Mouse (Mus musculus): Measurements from ENCODE around the gene Setd3. TPM values are rescaled to one million over a fixed set of nuclear protein-coding genes. Genes with fewer than 3 reads are reported as not detected.

Gene Setd3
- polyA plus RNA-seq, 1 experiment from 2014 or later: 49.1 TPM

DNA sequence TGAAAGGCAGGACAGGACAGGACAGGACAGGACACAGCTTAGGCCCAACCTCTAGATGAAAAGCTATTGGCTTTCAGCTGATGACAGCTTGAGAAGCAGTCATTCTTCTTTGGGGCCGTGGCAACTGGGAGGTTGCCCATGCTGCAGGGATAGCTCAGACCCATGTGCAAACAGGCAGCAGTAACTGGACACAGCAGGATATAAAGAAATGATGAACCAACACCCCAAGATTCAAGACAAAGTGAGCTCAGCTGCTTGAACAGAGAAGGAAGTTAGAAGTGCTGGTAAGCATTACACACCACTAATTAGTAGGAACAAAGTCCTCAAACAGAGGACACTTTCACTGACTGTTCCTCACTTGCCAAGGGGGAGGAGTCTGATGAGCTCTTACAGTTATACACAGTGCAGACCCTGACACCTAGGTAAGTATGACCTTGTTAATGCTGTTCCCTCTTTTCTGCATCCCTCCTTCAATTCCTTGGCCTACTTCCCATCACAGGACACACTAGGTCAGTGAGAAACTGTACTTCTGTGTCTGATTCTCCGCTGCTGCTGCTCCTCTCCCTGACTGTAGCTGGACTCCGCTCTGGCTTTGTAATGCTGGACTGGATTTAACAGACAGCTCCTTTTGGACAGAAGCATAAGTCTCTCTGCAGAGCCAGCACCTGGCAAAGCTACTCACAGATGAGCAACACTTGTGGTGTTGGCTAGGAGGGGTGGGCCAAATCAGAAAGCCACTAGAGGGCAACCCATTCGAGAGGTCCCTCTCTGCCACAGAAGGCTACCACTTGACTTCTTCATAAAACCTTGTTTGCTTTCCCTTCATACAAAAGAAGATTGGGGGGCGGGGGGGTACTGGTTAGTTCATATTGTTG is 35.3 kb downstream of the Setd3 start:
- Histone ChIP-seq H3K27ac (ENCODE audit: low read depth, low read length) (no peak overlapping the region), H3K4me2 (replicated peaks; ENCODE audit: low read depth) (no peak overlapping the region), H3K9ac (ENCODE audit: low read depth, low read length) (no peak overlapping the region), H3K4me3 (ENCODE audit: low read depth, low read length) (no peak overlapping the region), H3K36me3 (ENCODE audit: control insufficient read depth, insufficient read depth) (peaks cover 38% of the 10 kb centered on the region), H3K9me3 (ENCODE audit: control insufficient read depth) (no peaks in the 10 kb centered on the region), H3K27me3 (replicated peaks; ENCODE audit: control insufficient read depth, insufficient read depth, low read length) (no peaks in the 10 kb centered on the region), H3K4me1 (replicated peaks; ENCODE audit: control insufficient read depth, insufficient read depth, low read length) (no peaks in the 10 kb centered on the region)
- peak; percentile 83 for ATAC-seq
- no peak for TF ChIP-seq CTCF (IDR thresholded peaks at IDR 0.05; ENCODE audit: low read depth)
- WGBS: 82% methylated on average over 5 of the region's 5 CpGs

DNA sequence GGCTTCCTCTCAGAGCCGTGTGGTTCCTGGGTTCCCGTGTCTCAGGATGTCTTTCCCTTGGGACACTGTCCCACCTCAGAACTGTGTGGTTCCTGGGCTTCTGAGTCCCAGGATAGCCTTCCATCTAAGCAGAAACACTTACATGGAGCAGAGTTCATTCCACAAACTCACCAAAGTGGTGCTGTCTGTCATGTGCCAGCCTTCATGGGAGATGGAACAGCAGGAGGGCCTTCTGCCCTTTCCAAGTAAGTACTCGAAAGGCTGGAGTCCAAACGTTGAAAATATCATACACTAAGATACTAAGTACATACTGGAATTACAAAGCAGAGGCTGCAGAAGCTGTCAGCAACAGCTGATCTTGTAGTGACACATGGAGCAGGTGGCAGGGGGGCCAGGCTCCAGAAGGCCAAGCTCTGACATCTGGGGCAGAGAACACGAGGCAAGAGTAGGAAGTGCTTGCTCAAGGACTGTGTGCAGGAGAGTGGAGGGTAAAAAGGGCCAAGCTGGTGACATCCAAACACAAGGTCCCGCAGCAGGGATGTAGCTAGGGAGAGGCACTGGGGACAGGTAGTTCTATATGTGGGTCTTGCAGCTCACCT is 43.4 kb downstream of the Setd3 start:
- Histone ChIP-seq H3K27me3 (replicated peaks; ENCODE audit: control insufficient read depth, insufficient read depth, low read length) (no peaks in the 10 kb centered on the region), H3K4me2 (replicated peaks; ENCODE audit: low read depth) (no peak overlapping the region), H3K9me3 (ENCODE audit: control insufficient read depth) (no peaks in the 10 kb centered on the region), H3K4me1 (replicated peaks; ENCODE audit: control insufficient read depth, insufficient read depth, low read length) (no peaks in the 10 kb centered on the region), H3K9ac (ENCODE audit: low read depth, low read length) (no peak overlapping the region), H3K36me3 (ENCODE audit: control insufficient read depth, insufficient read depth) (peaks cover 40% of the 10 kb centered on the region), H3K27ac (ENCODE audit: low read depth, low read length) (no peak overlapping the region), H3K4me3 (ENCODE audit: low read depth, low read length) (no peak overlapping the region)
- no peak for ATAC-seq
- 75% methylated on average over 6 of the region's 6 CpGs for WGBS
- TF ChIP-seq CTCF (IDR thresholded peaks at IDR 0.05; ENCODE audit: low read depth): no peak

DNA sequence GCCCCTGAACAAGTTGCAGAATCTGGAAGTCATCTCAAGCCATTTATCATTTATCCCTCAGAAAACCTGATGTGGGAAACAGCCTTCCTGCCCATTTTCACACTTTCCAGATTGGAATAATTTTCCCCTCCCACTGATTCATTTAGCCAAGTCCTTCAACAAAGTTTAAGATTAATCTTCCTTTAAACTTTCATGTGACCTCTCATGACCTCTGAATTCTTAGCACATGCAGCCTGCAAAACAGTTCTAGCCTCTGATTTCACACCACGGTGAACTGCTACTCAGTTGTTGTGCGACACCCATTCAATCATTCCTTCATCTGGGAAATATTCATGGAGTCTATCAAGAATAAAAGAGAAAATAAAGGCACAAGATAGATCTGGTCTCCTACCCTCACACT is 45.9 kb downstream of the Setd3 start:
- 69% methylated on average over 2 of the region's 2 CpGs for WGBS
- peaks cover 51% of the 10 kb centered on the region for H3K36me3 ChIP-seq (ENCODE audit: control insufficient read depth, insufficient read depth)
- ATAC-seq: no peak
- H3K9ac ChIP-seq (ENCODE audit: low read depth, low read length): no peak overlapping the region
- H3K9me3 ChIP-seq (ENCODE audit: control insufficient read depth): no peaks in the 10 kb centered on the region
- H3K4me3 ChIP-seq (ENCODE audit: low read depth, low read length): no peak overlapping the region
- no peaks in the 10 kb centered on the region for H3K4me1 ChIP-seq (replicated peaks; ENCODE audit: control insufficient read depth, insufficient read depth, low read length)
- no peak overlapping the region for H3K27ac ChIP-seq (ENCODE audit: low read depth, low read length)
- TF ChIP-seq CTCF (IDR thresholded peaks at IDR 0.05; ENCODE audit: low read depth): no peak
- no peaks in the 10 kb centered on the region for H3K27me3 ChIP-seq (replicated peaks; ENCODE audit: control insufficient read depth, insufficient read depth, low read length)
- H3K4me2 ChIP-seq (replicated peaks; ENCODE audit: low read depth): no peak overlapping the region

DNA sequence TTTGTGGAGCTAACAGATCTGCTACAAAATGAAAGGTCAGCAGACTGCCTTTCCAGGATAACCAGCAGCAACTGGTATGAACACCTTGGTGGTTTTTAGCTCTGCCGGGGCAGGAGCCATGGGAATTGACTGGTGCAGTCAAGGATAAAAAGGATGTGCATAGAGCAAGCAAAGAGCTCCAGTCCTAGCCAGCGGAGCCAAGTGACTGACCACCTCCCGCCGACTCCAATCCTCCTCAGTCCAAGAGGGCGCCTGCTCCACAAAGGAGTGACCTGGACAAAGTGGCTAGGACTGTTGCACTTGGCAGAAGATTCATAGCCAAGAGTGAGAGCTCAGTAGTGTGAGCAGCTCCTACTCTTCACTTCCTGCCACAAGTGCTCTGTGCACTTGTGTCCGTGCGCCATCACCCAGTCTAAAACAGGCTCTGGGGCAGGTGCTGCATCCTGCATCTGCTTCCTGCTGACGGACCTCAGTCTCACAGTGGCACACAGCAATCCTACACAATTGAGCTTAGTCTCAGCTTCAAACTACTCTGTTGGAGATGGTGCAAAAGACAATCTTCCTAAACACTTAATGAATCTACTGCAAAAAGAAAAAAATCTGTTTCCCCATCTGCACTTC is 46.6 kb downstream of the Setd3 start:
- Histone ChIP-seq H3K27me3 (replicated peaks; ENCODE audit: control insufficient read depth, insufficient read depth, low read length) (no peaks in the 10 kb centered on the region), H3K9me3 (ENCODE audit: control insufficient read depth) (no peaks in the 10 kb centered on the region), H3K4me2 (replicated peaks; ENCODE audit: low read depth) (no peak overlapping the region), H3K9ac (ENCODE audit: low read depth, low read length) (no peak overlapping the region), H3K27ac (ENCODE audit: low read depth, low read length) (no peak overlapping the region), H3K36me3 (ENCODE audit: control insufficient read depth, insufficient read depth) (peaks cover 52% of the 10 kb centered on the region), H3K4me1 (replicated peaks; ENCODE audit: control insufficient read depth, insufficient read depth, low read length) (no peaks in the 10 kb centered on the region), H3K4me3 (ENCODE audit: low read depth, low read length) (no peak overlapping the region)
- 88% methylated on average over 8 of the region's 8 CpGs for WGBS
- TF ChIP-seq CTCF (IDR thresholded peaks at IDR 0.05; ENCODE audit: low read depth): no peak
- no peak for ATAC-seq

DNA sequence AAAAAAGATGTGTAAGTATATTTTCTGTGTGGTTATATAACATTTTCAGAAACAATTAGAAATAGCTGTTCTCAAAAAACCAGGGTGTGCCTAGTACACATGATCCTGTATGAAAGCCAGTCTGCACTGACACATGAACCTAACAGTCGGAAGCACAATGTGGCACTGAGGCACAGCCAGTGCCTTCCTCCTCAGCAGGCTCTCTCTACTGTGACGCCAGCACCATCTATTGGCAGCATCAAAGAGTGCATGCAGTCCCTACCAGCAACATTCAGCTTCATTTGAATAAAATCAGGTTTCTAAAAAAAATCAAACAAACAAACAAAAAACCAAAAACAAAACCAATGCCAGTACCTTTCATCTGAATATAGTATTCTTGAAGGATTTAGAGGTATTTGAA is 57.8 kb downstream of the Setd3 start:
- 9% methylated on average over 2 of the region's 2 CpGs for WGBS
- no peak overlapping the region for H3K4me2 ChIP-seq (replicated peaks; ENCODE audit: low read depth)
- peak; percentile 69; the same call in 1 of the 2 replicates for ATAC-seq
- no peak overlapping the region for H3K4me3 ChIP-seq (ENCODE audit: low read depth, low read length)
- TF ChIP-seq CTCF (IDR thresholded peaks at IDR 0.05; ENCODE audit: low read depth): peak; percentile 97
- H3K9ac ChIP-seq (ENCODE audit: low read depth, low read length): no peak overlapping the region
- no peaks in the 10 kb centered on the region for H3K27me3 ChIP-seq (replicated peaks; ENCODE audit: control insufficient read depth, insufficient read depth, low read length)
- no peaks in the 10 kb centered on the region for H3K9me3 ChIP-seq (ENCODE audit: control insufficient read depth)
- H3K27ac ChIP-seq (ENCODE audit: low read depth, low read length): no peak overlapping the region
- peaks cover 14% of the 10 kb centered on the region for H3K36me3 ChIP-seq (ENCODE audit: control insufficient read depth, insufficient read depth)
- no peaks in the 10 kb centered on the region for H3K4me1 ChIP-seq (replicated peaks; ENCODE audit: control insufficient read depth, insufficient read depth, low read length)

DNA sequence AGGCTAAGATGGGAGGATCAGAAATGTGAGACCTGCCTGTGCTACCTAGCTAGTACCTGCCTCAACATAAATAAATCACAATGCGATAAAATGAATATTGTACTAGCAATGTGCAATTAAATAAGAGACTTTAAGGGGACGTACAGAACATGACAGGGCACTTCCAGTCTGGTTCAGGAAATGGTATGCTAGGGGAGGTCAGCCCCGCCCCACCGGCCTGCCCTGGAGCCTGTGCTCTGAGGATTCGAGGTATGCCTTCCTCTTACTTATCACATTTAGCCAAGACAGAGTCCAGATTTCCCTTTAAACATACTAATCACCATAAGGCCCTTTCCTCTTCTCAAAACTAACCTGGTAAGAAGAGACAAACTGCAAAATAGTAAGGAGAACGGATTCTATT is 58.7 kb downstream of the Setd3 start:
- 0 out of 2 replicates have a peak overlapping the region, but pooled peaks have one; percentile 21 for H3K27ac ChIP-seq (ENCODE audit: low read depth, low read length)
- peaks cover 22% of the 10 kb centered on the region for H3K36me3 ChIP-seq (ENCODE audit: control insufficient read depth, insufficient read depth)
- ATAC-seq: peak; percentile 51; the same call in 1 of the 2 replicates
- no peaks in the 10 kb centered on the region for H3K27me3 ChIP-seq (replicated peaks; ENCODE audit: control insufficient read depth, insufficient read depth, low read length)
- no peaks in the 10 kb centered on the region for H3K4me1 ChIP-seq (replicated peaks; ENCODE audit: control insufficient read depth, insufficient read depth, low read length)
- WGBS: 49% methylated on average over 6 of the region's 6 CpGs
- no peak overlapping the region for H3K4me2 ChIP-seq (replicated peaks; ENCODE audit: low read depth)
- no peak overlapping the region for H3K4me3 ChIP-seq (ENCODE audit: low read depth, low read length)
- no peak for TF ChIP-seq CTCF (IDR thresholded peaks at IDR 0.05; ENCODE audit: low read depth)
- H3K9me3 ChIP-seq (ENCODE audit: control insufficient read depth): no peaks in the 10 kb centered on the region
- no peak overlapping the region for H3K9ac ChIP-seq (ENCODE audit: low read depth, low read length)

All from intestine, postnatal 0 days (tissue).